Mouse (Mus musculus) ES-Bruce4 (cell line): ENCODE data around the gene Ppp3r1.

Experiments used
- CTCF ChIP-seq: IDR thresholded peaks from one replicate; pipeline ENCODE4 v1.8.1; 2011; ENCODE audit warnings: low read depth, low read length
- POLR2A ChIP-seq: IDR thresholded peaks from one replicate; pipeline ENCODE4 v1.8.1; 2011; ENCODE audit warnings: low read length; ENCODE audit not compliant: insufficient read depth

GRCm38 (mm10) chr11:17212903-17213509 lies 53.9 kb downstream of the Ppp3r1 start:
- TF ChIP-seq CTCF (no peak), POLR2A (no peak)
